Mouse (Mus musculus) liver, embryonic 16.5 days (tissue): ENCODE results near the gene Gpkow. TPM values are rescaled to one million over a fixed set of nuclear protein-coding genes. Genes with fewer than 3 reads are reported as not detected.
A peak's percentile ranks its signal among the peaks of the same experiment; 100 is the strongest.
"Not testable (repeated sequence)": the region's sequence is repeated elsewhere in the genome, so short reads cannot be mapped to it uniquely, and the experiment has no call there.

Experiments used
- ATAC-seq: fragments of 200-750 bp; cut with Nextera tagmentation; 2 replicates; pipeline ENCODE4 v1.8.0; 2017; ENCODE audit warnings: low read depth, mild to moderate bottlenecking, moderate number of reproducible peaks, moderate library complexity
- H3K27ac ChIP-seq: fragments of 300-500 bp; sonication (generic); 2 replicates; pipeline ENCODE4 v1.5.1; 2014; ENCODE audit warnings: mild to moderate bottlenecking, low read length
- H3K27me3 ChIP-seq: fragments of 300-500 bp; sonication (generic); 2 replicates; pipeline ENCODE4 v1.6.1; 2014; ENCODE audit warnings: low read depth, low read length, mixed read lengths; ENCODE audit not compliant: control insufficient read depth, insufficient read depth
- H3K36me3 ChIP-seq: fragments of 300-500 bp; sonication (generic); 2 replicates; pipeline ENCODE4 v1.6.1; 2014; ENCODE audit warnings: mild to moderate bottlenecking; ENCODE audit not compliant: control insufficient read depth, insufficient read depth
- H3K4me1 ChIP-seq: fragments of 300-500 bp; sonication (generic); 2 replicates; pipeline ENCODE4 v1.6.1; 2014; ENCODE audit warnings: low read depth, low read length, mixed read lengths; ENCODE audit not compliant: control insufficient read depth
- H3K4me2 ChIP-seq: fragments of 300-500 bp; sonication (generic); 2 replicates; pipeline ENCODE4 v1.6.1; 2014; ENCODE audit warnings: low read depth, low read length, mixed read lengths
- H3K4me3 ChIP-seq: fragments of 300-500 bp; sonication (generic); 2 replicates; pipeline ENCODE4 v1.5.1; 2014; ENCODE audit warnings: low read depth, mild to moderate bottlenecking, low read length
- H3K9ac ChIP-seq: fragments of 300-500 bp; sonication (generic); 2 replicates; pipeline ENCODE4 v1.6.1; 2014; ENCODE audit warnings: low read depth, low read length
- H3K9me3 ChIP-seq: fragments of 300-500 bp; sonication (generic); replicated peaks from 2 replicates; pipeline ENCODE4 v1.6.1; 2016; ENCODE audit warnings: low read length; ENCODE audit not compliant: control insufficient read depth
- WGBS: fragments of 180-500 bp; shearing (Covaris S2); extraction: QIAGEN DNeasy Blood & Tissue Kit; methylation state at CpG from one replicate; pipeline ENCODE4 v1.1.7; 2014; ENCODE audit not compliant: insufficient replicate concordance; 5-methylcytosine and 5-hydroxymethylcytosine counted together
- polyA plus RNA-seq: library from polyadenylated mRNA; unstranded; fragments of >200 nt; fragmentation: Nextera tagmentation; extraction: Ambion mirVana; gene quantifications from 2 replicates; pipeline ENCODE4 v1.2.1, GENCODE M21; 2015

Gpkow gene
- polyA plus RNA-seq, 1 experiment from 2014 or later, result 14.0 TPM

DNA sequence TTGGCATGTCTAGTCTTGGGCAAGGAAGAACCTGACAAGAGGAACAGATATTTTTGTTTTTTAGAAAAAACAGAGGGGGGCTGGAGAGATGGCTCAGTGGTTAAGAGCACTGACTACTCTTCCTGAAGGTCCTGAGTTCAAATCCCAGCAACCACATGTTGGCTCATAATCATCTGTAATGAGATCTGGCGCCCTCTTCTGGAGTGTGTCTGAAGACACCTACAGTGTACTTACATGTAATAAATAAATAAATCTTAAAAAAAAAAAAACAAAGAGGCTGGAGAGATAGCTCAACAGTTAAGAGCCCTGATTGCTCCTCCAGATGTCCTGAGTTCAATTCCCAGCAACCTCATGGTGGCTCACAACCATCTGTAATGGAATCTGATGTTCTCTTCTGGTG lies 19.1 kb downstream of the Gpkow start:
- not testable (repeated sequence) for H3K4me1 ChIP-seq, H3K27ac ChIP-seq, H3K36me3 ChIP-seq, H3K27me3 ChIP-seq, ATAC-seq, H3K9ac ChIP-seq, H3K9me3 ChIP-seq, H3K4me2 ChIP-seq, H3K4me3 ChIP-seq
- WGBS, result 35% methylated on average over 1 of the region's 1 CpGs

DNA sequence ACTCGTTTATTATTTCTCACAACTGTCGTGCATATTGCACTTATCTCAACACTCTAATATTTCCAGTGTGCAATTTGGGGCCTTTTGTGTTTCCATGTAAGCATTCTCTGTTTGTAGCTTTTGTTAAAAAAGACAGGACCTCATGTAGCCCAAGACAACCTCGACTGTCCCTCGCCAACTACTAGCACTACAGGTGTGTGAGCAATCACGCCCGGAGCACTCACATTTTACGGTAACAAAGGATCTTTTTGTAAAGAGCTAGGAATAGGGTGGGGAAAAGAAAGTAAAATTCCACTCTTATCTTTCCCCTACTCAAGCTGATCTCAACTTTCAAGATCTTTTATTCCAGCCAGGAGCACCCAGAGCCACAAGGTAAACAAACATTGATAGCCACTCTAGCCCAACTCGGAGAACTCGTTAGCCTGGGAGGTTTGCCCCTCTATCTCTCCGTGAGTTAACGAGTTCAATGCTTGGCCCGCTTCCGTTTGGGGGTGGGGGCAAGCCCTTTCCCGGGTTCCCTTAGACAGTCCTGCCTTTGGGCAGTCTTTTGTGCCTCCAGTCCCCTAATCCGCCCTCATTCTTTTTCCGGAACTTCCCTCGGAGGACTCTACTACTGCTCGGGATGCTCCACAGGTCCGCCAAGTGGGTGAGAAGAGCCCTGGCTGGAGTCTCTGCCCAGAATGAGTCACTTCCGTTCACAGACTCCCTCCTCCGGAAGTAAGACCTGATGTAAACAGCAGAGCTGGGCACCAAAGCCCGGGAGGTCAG lies 24.8 kb downstream of the Gpkow start, which contains the start of gene Gm45208:
Gene Gm45208, plus strand, starts transcription at position 732 of the 768 bp plus-strand sequence.
- Histone ChIP-seq H3K27me3 (no peaks in the 10 kb centered on the region), H3K9ac (peak within 1 kb of the TSS; percentile 72), H3K4me3 (peak within 1 kb of the TSS; percentile 71), H3K36me3 (peaks cover 3% of the 10 kb centered on the region; the same call in 1 of the 2 replicates), H3K9me3 (no peaks in the 10 kb centered on the region), H3K4me2 (peak within 1 kb of the TSS; percentile 64), H3K4me1 (peaks cover 4% of the 10 kb centered on the region; the same call in 1 of the 2 replicates), H3K27ac (peak within 1 kb of the TSS; percentile 89)
- ATAC-seq, result peak; percentile 93
- 21% methylated on average over 22 of the region's 22 CpGs for WGBS

DNA sequence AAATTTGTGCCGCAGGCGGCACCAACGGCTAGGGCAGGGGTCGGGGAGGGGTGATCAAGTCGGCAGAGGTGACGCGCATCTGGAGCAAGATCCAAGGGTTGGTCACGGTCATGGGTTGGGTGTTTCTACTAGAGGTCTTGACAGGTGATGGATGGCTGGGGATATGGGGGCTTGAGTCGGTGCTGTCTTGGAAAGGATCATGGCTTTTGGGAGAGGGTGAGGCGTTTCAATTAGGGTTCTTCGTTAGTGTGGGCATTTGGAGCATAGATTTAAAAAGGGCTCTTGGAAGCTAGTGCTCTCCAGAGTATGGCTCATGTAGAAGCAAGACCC lies 25.3 kb downstream of the Gpkow start:
- H3K4me2 ChIP-seq, result peak overlapping the region; percentile 64
- no peaks in the 10 kb centered on the region for H3K27me3 ChIP-seq
- H3K36me3 ChIP-seq, result peaks cover 6% of the 10 kb centered on the region; the same call in 1 of the 2 replicates
- H3K27ac ChIP-seq, result peak overlapping the region; percentile 89
- no peak; the same call in 1 of the 2 replicates for ATAC-seq
- no peaks in the 10 kb centered on the region for H3K9me3 ChIP-seq
- 18% methylated on average over 11 of the region's 11 CpGs for WGBS
- peak overlapping the region; percentile 72 for H3K9ac ChIP-seq
- peaks cover 4% of the 10 kb centered on the region; the same call in 1 of the 2 replicates for H3K4me1 ChIP-seq
- H3K4me3 ChIP-seq, result peak overlapping the region; percentile 71

DNA sequence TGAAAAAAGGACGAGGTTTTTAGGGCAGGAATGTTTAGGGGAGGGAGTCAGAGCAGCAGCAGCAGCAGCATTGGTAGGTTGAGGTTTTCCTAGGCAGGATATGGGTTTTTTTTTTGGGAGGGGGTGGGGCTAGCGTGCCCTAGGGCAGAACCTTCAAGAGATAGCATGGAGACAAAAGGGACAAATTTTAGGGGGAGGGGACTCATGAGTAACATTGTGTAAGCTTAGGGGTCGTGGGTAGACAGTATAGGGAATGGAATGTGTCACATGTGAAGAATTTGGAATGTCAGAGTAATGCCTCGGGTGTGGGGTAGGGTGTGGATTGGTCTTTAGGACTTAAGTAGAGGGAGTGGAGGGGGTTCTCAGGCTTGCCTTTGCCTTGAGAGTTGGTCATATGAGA lies 25.8 kb downstream of the Gpkow start:
- Histone ChIP-seq H3K27ac (peak overlapping the region; percentile 89), H3K4me3 (peak overlapping the region; percentile 71), H3K4me2 (peak overlapping the region; percentile 64), H3K9me3 (no peaks in the 10 kb centered on the region), H3K27me3 (no peaks in the 10 kb centered on the region), H3K9ac (peak overlapping the region; percentile 72), H3K36me3 (peaks cover 6% of the 10 kb centered on the region; the same call in 1 of the 2 replicates), H3K4me1 (peaks cover 4% of the 10 kb centered on the region; the same call in 1 of the 2 replicates)
- WGBS, result 13% methylated on average over 4 of the region's 4 CpGs
- no peak for ATAC-seq

DNA sequence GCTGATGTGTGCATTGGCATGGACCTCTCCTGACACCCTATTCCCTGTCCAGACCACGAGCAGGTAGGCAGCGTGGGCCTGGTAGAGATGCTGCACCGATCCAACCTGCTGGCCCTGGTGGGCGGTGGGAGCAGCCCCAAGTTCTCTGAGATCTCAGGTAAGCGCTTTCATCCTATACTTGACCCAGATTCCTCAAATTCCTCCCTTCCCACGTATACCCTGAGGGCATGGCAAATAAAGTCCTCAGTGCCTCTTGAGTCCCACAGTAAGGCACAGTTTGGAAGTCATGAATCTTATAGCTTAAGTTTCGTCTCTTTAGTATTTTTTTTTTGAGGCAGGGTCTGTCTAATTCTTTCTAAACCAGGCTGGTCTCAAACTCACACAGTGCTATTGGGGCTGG lies 27.2 kb downstream of the Gpkow start:
- Histone ChIP-seq H3K4me1 (peaks cover 4% of the 10 kb centered on the region; the same call in 1 of the 2 replicates), H3K27me3 (no peaks in the 10 kb centered on the region), H3K9ac (no peak overlapping the region), H3K27ac (no peak overlapping the region), H3K4me2 (no peak overlapping the region), H3K9me3 (no peaks in the 10 kb centered on the region), H3K36me3 (peaks cover 6% of the 10 kb centered on the region; the same call in 1 of the 2 replicates), H3K4me3 (no peak overlapping the region)
- ATAC-seq, result no peak
- WGBS, result 73% methylated on average over 7 of the region's 7 CpGs

DNA sequence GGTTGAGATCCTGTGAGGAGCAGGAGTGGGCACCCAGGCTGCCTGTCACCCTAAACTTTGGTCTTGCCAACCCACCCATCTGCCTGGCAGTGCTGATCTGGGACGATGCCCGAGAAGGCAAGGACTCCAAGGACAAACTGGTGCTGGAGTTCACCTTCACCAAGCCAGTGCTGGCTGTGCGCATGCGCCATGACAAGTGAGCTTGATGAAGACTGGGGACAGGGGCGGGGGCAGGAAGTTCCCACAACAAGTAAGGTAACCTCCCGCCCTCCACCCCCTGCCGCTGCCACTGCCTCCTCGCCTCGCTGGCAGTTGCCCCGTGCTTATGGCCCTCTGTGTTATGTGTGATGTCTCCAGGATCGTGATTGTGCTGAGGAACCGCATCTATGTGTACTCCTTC lies 28.9 kb downstream of the Gpkow start:
- Histone ChIP-seq H3K27ac (no peak overlapping the region), H3K4me3 (no peak overlapping the region), H3K4me2 (no peak overlapping the region), H3K27me3 (no peaks in the 10 kb centered on the region), H3K36me3 (peaks cover 6% of the 10 kb centered on the region; the same call in 1 of the 2 replicates), H3K9me3 (no peaks in the 10 kb centered on the region), H3K9ac (no peak overlapping the region), H3K4me1 (peaks cover 4% of the 10 kb centered on the region; the same call in 1 of the 2 replicates)
- 73% methylated on average over 12 of the region's 12 CpGs for WGBS
- ATAC-seq, result no peak

DNA sequence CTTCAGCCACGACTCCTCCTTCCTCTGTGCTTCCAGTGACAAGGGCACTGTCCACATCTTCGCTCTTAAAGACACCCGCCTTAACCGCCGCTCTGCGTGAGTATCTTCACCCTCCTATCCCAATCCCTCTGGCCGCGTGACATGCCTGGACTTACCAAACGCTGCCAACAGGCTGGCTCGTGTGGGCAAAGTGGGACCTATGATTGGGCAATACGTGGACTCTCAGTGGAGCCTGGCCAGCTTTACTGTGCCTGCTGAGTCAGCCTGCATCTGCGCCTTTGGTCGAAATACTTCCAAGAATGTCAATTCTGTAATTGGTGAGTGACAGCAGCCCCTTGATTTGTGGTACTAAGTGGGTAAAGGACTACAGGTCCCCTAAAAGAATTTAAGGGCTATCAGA lies 30.2 kb downstream of the Gpkow start:
- peaks cover 6% of the 10 kb centered on the region; the same call in 1 of the 2 replicates for H3K36me3 ChIP-seq
- H3K9ac ChIP-seq, result no peak overlapping the region
- no peak overlapping the region for H3K27ac ChIP-seq
- no peaks in the 10 kb centered on the region for H3K9me3 ChIP-seq
- H3K4me2 ChIP-seq, result no peak overlapping the region
- H3K27me3 ChIP-seq, result no peaks in the 10 kb centered on the region
- WGBS, result 80% methylated on average over 13 of the region's 13 CpGs
- peaks cover 4% of the 10 kb centered on the region; the same call in 1 of the 2 replicates for H3K4me1 ChIP-seq
- no peak for ATAC-seq
- no peak overlapping the region for H3K4me3 ChIP-seq

DNA sequence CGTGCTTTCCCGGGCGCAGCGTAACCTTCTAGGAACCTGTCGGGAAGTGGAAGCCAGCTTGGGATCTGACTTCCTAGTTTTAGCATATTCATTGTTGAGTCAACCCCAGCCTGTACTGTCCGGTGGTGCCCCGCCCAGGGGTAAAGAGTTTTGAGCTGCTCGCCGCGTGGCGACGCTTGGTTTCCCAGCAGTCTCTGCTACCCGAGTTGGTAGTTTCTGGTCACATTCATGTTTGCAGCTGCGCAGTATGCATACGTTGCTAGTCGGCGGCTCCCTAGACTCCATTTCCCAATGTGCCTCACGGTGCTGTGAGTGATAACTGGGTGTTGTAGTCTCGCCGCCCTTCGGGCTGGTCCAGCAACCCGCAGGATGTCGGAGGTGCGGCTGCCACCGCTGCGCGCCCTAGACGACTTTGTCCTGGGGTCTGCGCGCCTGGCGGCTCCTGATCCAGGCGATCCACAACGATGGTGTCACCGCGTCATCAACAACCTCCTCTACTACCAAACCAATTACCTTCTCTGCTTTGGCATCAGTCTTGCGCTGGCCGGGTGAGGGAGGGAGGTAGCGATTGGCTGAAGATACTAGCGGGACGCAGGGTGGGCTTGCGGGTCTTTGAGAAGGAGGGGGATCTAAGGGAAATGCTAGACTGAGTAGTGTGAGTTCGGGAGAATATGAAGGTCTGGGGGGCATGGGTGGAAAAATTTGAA lies 31.4 kb downstream of the Gpkow start, which contains the start of gene Praf2:
Gene Praf2, plus strand, starts transcription at position 225 of the 707 bp plus-strand sequence.
- Histone ChIP-seq H3K36me3 (peaks cover 6% of the 10 kb centered on the region; the same call in 1 of the 2 replicates), H3K27ac (no peak within 1 kb of the TSS), H3K9me3 (no peaks in the 10 kb centered on the region), H3K4me2 (peak within 1 kb of the TSS; percentile 65), H3K9ac (peak within 1 kb of the TSS; percentile 41), H3K27me3 (no peaks in the 10 kb centered on the region), H3K4me1 (no peaks in the 10 kb centered on the region; the same call in 1 of the 2 replicates), H3K4me3 (peak within 1 kb of the TSS; percentile 52)
- ATAC-seq, result peak; percentile 93
- 17% methylated on average over 42 of the region's 42 CpGs for WGBS
